In the genomic region with DNA sequence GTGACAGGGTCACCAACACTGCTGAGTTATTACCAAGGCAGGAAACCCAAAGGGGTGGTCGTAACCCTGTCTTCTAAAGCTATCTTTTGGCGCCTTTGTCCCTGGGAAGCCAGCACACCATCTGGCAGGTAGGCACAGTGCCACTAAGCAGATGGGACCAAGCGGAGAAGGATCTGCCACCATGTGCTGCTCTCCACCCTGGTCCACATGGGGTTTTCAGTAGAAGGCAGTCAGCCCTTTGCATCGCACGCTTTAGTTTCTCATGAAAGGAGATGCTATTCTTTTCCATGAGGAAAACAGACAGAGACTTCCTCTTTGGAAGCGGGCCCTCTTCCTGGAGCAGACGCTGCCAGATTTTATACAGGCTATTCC, we compare ENCODE assay signal across 8 mouse cellular contexts.
A peak's percentile ranks its signal among the peaks of the same experiment; 100 is the strongest.
DNase-seq lines count a peak whose midpoint lies in the region; ATAC-seq and TF ChIP-seq lines count a peak whose summit lies in the region.

No protein-coding gene starts in this region.

- H3K27me3 ChIP-seq in kidney, postnatal 0 days (ENCODE audit: insufficient read depth, low read length): no peaks in the 10 kb centered on the region
- H3K27me3 ChIP-seq in hindbrain, postnatal 0 days (ENCODE audit: insufficient read depth, low read length): no peaks in the 10 kb centered on the region
- no peaks in the 10 kb centered on the region for H3K27me3 ChIP-seq in neural tube, embryonic 14.5 days (ENCODE audit: control insufficient read depth, insufficient read depth, low read length)

- 60% methylated on average over 7 of the region's 7 CpGs for WGBS in kidney, postnatal 0 days
- WGBS in hindbrain, postnatal 0 days: 49% methylated on average over 7 of the region's 7 CpGs
- 52% methylated on average over 7 of the region's 7 CpGs for WGBS in neural tube, embryonic 14.5 days

- no peaks in the 10 kb centered on the region for H3K36me3 ChIP-seq in kidney, postnatal 0 days (ENCODE audit: insufficient read depth, low read length)
- no peaks in the 10 kb centered on the region for H3K36me3 ChIP-seq in hindbrain, postnatal 0 days (ENCODE audit: insufficient read depth, low read length)
- no peaks in the 10 kb centered on the region for H3K36me3 ChIP-seq in neural tube, embryonic 14.5 days (ENCODE audit: control insufficient read depth, insufficient read depth, low read length)

- H3K27ac ChIP-seq in kidney, postnatal 0 days: no peak overlapping the region
- H3K27ac ChIP-seq in hindbrain, postnatal 0 days: no peak overlapping the region
- no peak overlapping the region for H3K27ac ChIP-seq in neural tube, embryonic 14.5 days (ENCODE audit: low read depth, low read length)

- H3K4me3 ChIP-seq in kidney, postnatal 0 days (replicated peaks; ENCODE audit: low read depth, low read length): no peak overlapping the region
- H3K4me3 ChIP-seq in hindbrain, postnatal 0 days (ENCODE audit: low read length): no peak overlapping the region
- no peak overlapping the region for H3K4me3 ChIP-seq in neural tube, embryonic 14.5 days (ENCODE audit: low read depth, low read length)

- H3K4me1 ChIP-seq in kidney, postnatal 0 days (replicated peaks; ENCODE audit: insufficient read depth, low read length): no peaks in the 10 kb centered on the region
- no peaks in the 10 kb centered on the region for H3K4me1 ChIP-seq in hindbrain, postnatal 0 days (ENCODE audit: insufficient read depth, low read length)
- no peaks in the 10 kb centered on the region; the same call in 1 of the 2 replicates for H3K4me1 ChIP-seq in neural tube, embryonic 14.5 days (ENCODE audit: control insufficient read depth, insufficient read depth, low read length)

- ATAC-seq in kidney, postnatal 0 days (replicated peaks; ENCODE audit: low FRiP score, low read depth): no peak
- ATAC-seq in hindbrain, postnatal 0 days: peak; percentile 93
- peak; percentile 87 for ATAC-seq in neural tube, embryonic 14.5 days (ENCODE audit: low read depth)

- no peak for TF ChIP-seq CTCF in kidney, postnatal 0 days (IDR thresholded peaks at IDR 0.05; ENCODE audit: low read depth)
- no peak for TF ChIP-seq CTCF in hindbrain, postnatal 0 days (IDR thresholded peaks at IDR 0.05; ENCODE audit: low read depth)

- H3K4me2 ChIP-seq in kidney, postnatal 0 days (ENCODE audit: low read length): no peak overlapping the region
- peak overlapping the region; percentile 0; the same call in 1 of the 2 replicates for H3K4me2 ChIP-seq in hindbrain, postnatal 0 days (ENCODE audit: low read depth, low read length)
- H3K4me2 ChIP-seq in neural tube, embryonic 14.5 days (ENCODE audit: low read depth, low read length): no peak overlapping the region

- no peak overlapping the region for H3K9ac ChIP-seq in kidney, postnatal 0 days (ENCODE audit: low read depth, low read length)
- no peak overlapping the region for H3K9ac ChIP-seq in hindbrain, postnatal 0 days (replicated peaks; ENCODE audit: low read length)
- no peak overlapping the region for H3K9ac ChIP-seq in neural tube, embryonic 14.5 days (replicated peaks; ENCODE audit: low read depth, low read length)

- DNase-seq in kidney, postnatal 0 days (ENCODE audit: low spot score): peak; percentile 32
- no peak for DNase-seq in kidney, adult 18-20 months
- peak; percentile 97 to 99 for DNase-seq in cerebellum, postnatal 14 days
- DNase-seq in hindbrain, postnatal 0 days (ENCODE audit: low spot score): peak; percentile 85
- no peak for DNase-seq in urinary bladder, adult 2 months (ENCODE audit: low spot score)
- no peak for DNase-seq in urinary bladder, adult 18-20 months (ENCODE audit: low spot score in 2 of 2)
- DNase-seq in adrenal gland, adult 2 months: no peak

- H3K9me3 ChIP-seq in kidney, postnatal 0 days (replicated peaks; ENCODE audit: low read length): no peaks in the 10 kb centered on the region
- no peaks in the 10 kb centered on the region for H3K9me3 ChIP-seq in hindbrain, postnatal 0 days (ENCODE audit: low read length)
- no peaks in the 10 kb centered on the region for H3K9me3 ChIP-seq in neural tube, embryonic 14.5 days (ENCODE audit: control insufficient read depth, low read length)

Comparison
In these comparisons a context has a peak if more than half of its experiments do, and no peak if none do; other contexts are left out.
1. DNase-seq: peak in kidney, postnatal 0 days (single experiment), cerebellum, postnatal 14 days (2 of 2) and hindbrain, postnatal 0 days (single experiment); none in kidney, adult 18-20 months (single experiment), urinary bladder, adult 2 months (single experiment), urinary bladder, adult 18-20 months (0 of 2) and adrenal gland, adult 2 months (single experiment).